Mouse (Mus musculus): ENCODE results near the gene Atp13a2.

The Atp13a2 gene

GRCm38 (mm10) chr4:141033606-141034549 lies 47.2 kb downstream of the Atp13a2 start:
- no peak for DNase-seq (ENCODE audit: low spot score in 2 of 2)

GRCm38 (mm10) chr4:141041117-141041516 lies 54.4 kb downstream of the Atp13a2 start:
- no peak for DNase-seq (ENCODE audit: low spot score in 2 of 2)

GRCm38 (mm10) chr4:141044816-141045215 lies 58.1 kb downstream of the Atp13a2 start:
- DNase-seq (ENCODE audit: low spot score in 2 of 2) = peak; percentile 72 to 80

- DNase-seq (ENCODE audit: low spot score in 2 of 2) = no peak
These were observed 62.3 kb downstream of the Atp13a2 start for GRCm38 (mm10) chr4:141048810-141049475.

- DNase-seq (ENCODE audit: low spot score in 2 of 2) = no peak
These were observed 62.8 kb downstream of the Atp13a2 start for GRCm38 (mm10) chr4:141049476-141049835.

- no peak for DNase-seq (ENCODE audit: low spot score in 2 of 2)
These were observed 65.8 kb downstream of the Atp13a2 start for GRCm38 (mm10) chr4:141052442-141052841.

GRCm38 (mm10) chr4:141053138-141053537 lies 66.5 kb downstream of the Atp13a2 start:
- no peak for DNase-seq (ENCODE audit: low spot score in 2 of 2)

GRCm38 (mm10) chr4:141053568-141054161 lies 67.0 kb downstream of the Atp13a2 start:
- no peak for DNase-seq (ENCODE audit: low spot score in 2 of 2)
